Mouse (Mus musculus) myocyte (in vitro differentiated cells): ENCODE results near the gene St3gal3.

ENCODE experiments used
- POLR2A ChIP-seq: IDR thresholded peaks from one replicate; pipeline ENCODE4 v1.6.1; 2011; ENCODE audit warnings: low read depth, mild to moderate bottlenecking, control low read depth, moderate library complexity; ENCODE audit not compliant: insufficient read length
- SRF ChIP-seq: IDR thresholded peaks from one replicate; pipeline ENCODE4 v1.6.1; 2011; ENCODE audit warnings: low read depth; ENCODE audit not compliant: control insufficient read depth, insufficient read length
- USF1 ChIP-seq: IDR thresholded peaks from one replicate; pipeline ENCODE4 v1.6.1; 2011; ENCODE audit warnings: low read depth, mild to moderate bottlenecking, control low read depth, moderate library complexity

DNA sequence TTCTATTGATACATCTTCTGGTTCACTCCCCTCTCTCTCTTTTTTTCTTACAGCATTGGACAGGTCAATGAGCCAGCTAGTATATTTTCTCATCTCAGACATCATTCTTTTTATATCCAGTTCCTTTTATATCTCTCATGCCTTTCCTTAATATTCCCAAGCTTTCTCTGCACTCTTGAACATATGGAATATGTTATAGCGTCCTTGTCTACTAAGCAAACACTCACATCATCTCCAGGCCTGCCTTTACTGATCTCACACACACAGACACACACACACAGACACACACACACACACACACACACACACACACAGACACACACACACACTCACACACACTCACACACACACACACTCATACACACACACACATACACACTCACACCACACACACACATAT lies 96.7 kb downstream of the St3gal3 start:
- TF ChIP-seq SRF (no peak), POLR2A (no peak), USF1 (no peak)
